Mouse (Mus musculus) lung, postnatal 0 days (tissue): Measurements from ENCODE around the gene Gm5868.

Experiments used
- CTCF ChIP-seq: IDR thresholded peaks from 2 replicates; pipeline ENCODE4 v1.5.1; 2016; ENCODE audit warnings: antibody characterized with exemption, mild to moderate bottlenecking
- EP300 ChIP-seq: IDR thresholded peaks from 2 replicates; pipeline ENCODE4 v1.6.1; 2016; ENCODE audit warnings: antibody characterized with exemption, mild to moderate bottlenecking, control low read depth

GRCm38 (mm10) chr5:72601006-72601405 is 13.7 kb upstream of the Gm5868 start:
- TF ChIP-seq CTCF = peak; percentile 68
- no peak for TF ChIP-seq EP300
